Mouse (Mus musculus): ENCODE data around the gene Vmn2r19. TPM values are rescaled to one million over a fixed set of nuclear protein-coding genes. Genes with fewer than 3 reads are reported as not detected.

Gene Vmn2r19
- polyA plus RNA-seq (2015; fragmentation: Nextera tagmentation; extraction: Ambion mirVana) = not detected in 2 replicates

DNA sequence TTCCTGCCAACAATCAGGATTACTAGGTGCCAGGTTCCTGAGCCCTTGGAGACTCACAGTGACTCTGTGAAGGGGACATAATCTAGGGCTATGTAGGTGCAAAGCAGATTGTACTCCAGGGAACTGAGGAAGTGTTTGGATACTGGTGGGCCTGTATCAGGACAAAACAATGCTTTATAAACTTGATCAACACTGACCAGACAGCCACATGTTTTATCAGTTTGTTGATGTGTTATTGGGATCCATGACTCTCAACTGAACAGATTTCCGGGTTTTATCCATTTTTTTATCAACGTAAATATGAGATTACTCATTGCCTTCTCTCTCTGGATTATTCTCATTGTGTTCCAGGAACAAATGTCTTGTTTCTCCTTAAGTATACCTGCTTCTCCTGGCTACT lies at the start of gene Vmn2r19:
Gene Vmn2r19, plus strand, starts transcription at position 301 of the 400 bp plus-strand sequence.
- WGBS = 90% methylated on average over 2 of the region's 2 CpGs
- H3K9ac ChIP-seq (ENCODE audit: low read depth, low read length) = no peak within 1 kb of the TSS
- H3K9me3 ChIP-seq (replicated peaks; ENCODE audit: control insufficient read depth, low read length, poor library complexity, severe bottlenecking) = no peaks in the 10 kb centered on the region
- H3K4me2 ChIP-seq (ENCODE audit: low read length) = no peak within 1 kb of the TSS
- no peak for ATAC-seq
- no peaks in the 10 kb centered on the region for H3K4me1 ChIP-seq (ENCODE audit: control insufficient read depth, insufficient read depth, low read length)
- H3K27ac ChIP-seq (ENCODE audit: low read length) = no peak within 1 kb of the TSS
- no peaks in the 10 kb centered on the region for H3K27me3 ChIP-seq (ENCODE audit: control insufficient read depth, insufficient read depth, low read depth, low read length)
- H3K4me3 ChIP-seq (ENCODE audit: low read depth, low read length) = no peak within 1 kb of the TSS
- H3K36me3 ChIP-seq (ENCODE audit: control insufficient read depth, insufficient read depth, low read length) = no peaks in the 10 kb centered on the region

DNA sequence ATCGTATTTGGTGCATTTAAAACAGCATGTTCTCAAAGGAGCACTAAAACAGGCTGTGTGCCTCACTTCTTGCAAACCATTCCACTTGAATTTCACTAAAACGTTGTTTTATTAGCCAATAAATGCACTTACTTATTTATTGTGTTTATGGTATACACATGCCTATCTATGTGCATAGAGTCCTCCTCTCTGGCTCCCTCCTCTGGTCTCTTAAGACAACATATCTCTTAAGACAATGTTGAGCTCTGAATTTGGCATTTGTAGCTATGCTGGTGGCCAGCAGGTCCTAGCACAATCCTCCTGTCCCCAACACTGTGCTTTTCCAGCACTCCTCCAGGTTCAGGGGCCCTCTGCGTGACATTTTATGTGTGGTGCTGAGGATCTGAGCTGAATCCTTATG lies 49.2 kb upstream of the Vmn2r19 start:
- Histone ChIP-seq H3K27me3 (ENCODE audit: control insufficient read depth, insufficient read depth, low read depth, low read length) (no peaks in the 10 kb centered on the region), H3K9me3 (replicated peaks; ENCODE audit: control insufficient read depth, low read length, poor library complexity, severe bottlenecking) (no peaks in the 10 kb centered on the region; the same call in 1 of the 2 replicates), H3K9ac (ENCODE audit: low read depth, low read length) (no peak overlapping the region), H3K36me3 (ENCODE audit: control insufficient read depth, insufficient read depth, low read length) (no peaks in the 10 kb centered on the region), H3K4me2 (ENCODE audit: low read length) (no peak overlapping the region), H3K4me1 (ENCODE audit: control insufficient read depth, insufficient read depth, low read length) (no peaks in the 10 kb centered on the region), H3K27ac (ENCODE audit: low read length) (no peak overlapping the region), H3K4me3 (ENCODE audit: low read depth, low read length) (no peak overlapping the region)
- no peak for ATAC-seq
- 80% methylated on average over 3 of the region's 3 CpGs for WGBS

DNA sequence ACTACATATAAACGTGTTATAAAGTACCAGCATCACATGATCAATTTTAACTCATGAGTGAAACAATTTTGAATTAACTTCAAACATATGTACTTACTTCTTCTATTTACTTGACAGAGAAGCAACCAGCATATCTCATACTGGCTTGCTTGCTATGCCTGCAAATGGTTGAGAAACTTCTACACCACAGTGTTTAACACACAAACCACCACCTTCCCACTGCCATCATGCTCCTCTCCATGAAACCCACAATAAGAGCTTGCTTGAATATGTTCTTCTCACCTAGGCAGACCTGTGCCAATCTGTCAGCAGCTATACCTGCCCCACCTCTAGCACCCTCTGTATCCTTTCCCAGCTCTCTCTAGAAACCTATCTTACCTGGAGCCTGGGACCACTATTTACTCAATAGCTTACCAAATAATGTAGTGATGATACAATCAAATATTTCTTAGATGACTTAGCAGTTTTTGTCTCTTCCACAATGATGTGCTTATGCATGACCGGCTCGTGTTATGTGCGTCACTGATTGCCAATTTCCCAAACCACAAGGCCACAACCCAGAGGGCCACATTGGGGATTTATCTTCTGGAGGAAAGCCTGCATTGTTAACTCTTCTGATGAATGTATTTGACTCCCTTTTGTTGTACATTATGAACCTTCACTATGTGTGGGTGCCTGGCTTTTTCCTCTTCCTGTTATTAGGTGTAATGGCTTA lies 48.1 kb upstream of the Vmn2r19 start:
- Histone ChIP-seq H3K27ac (ENCODE audit: low read length) (no peak overlapping the region), H3K9me3 (replicated peaks; ENCODE audit: control insufficient read depth, low read length, poor library complexity, severe bottlenecking) (no peaks in the 10 kb centered on the region; the same call in 1 of the 2 replicates), H3K4me1 (ENCODE audit: control insufficient read depth, insufficient read depth, low read length) (no peaks in the 10 kb centered on the region), H3K27me3 (ENCODE audit: control insufficient read depth, insufficient read depth, low read depth, low read length) (no peaks in the 10 kb centered on the region), H3K4me3 (ENCODE audit: low read depth, low read length) (no peak overlapping the region), H3K36me3 (ENCODE audit: control insufficient read depth, insufficient read depth, low read length) (no peaks in the 10 kb centered on the region), H3K9ac (ENCODE audit: low read depth, low read length) (no peak overlapping the region), H3K4me2 (ENCODE audit: low read length) (no peak overlapping the region)
- 89% methylated on average over 4 of the region's 4 CpGs for WGBS
- ATAC-seq = no peak

DNA sequence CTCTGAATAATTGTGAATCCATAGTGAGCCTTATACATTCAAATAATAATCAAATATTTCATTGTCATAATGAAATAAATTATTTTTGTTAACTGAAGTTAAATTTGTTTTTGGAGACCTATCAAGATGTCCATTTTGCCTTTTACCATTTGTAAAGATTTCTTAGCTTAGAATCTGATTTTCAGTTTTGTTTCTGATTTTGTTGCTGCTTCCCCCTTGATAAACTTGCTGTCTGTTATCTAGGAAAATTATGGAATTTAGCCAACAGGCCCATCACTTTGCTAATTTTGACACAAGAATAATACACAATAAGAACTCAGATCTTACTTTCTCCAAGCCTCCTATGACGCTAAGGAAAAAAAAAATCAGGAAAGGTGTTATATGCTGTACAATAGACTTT lies 47.3 kb upstream of the Vmn2r19 start:
- no peak overlapping the region for H3K9ac ChIP-seq (ENCODE audit: low read depth, low read length)
- WGBS = 97% methylated on average over 1 of the region's 1 CpGs
- no peak overlapping the region for H3K4me2 ChIP-seq (ENCODE audit: low read length)
- H3K27ac ChIP-seq (ENCODE audit: low read length) = no peak overlapping the region
- H3K4me1 ChIP-seq (ENCODE audit: control insufficient read depth, insufficient read depth, low read length) = no peaks in the 10 kb centered on the region
- ATAC-seq = no peak
- H3K9me3 ChIP-seq (replicated peaks; ENCODE audit: control insufficient read depth, low read length, poor library complexity, severe bottlenecking) = no peaks in the 10 kb centered on the region; the same call in 1 of the 2 replicates
- no peaks in the 10 kb centered on the region for H3K36me3 ChIP-seq (ENCODE audit: control insufficient read depth, insufficient read depth, low read length)
- H3K4me3 ChIP-seq (ENCODE audit: low read depth, low read length) = no peak overlapping the region
- no peaks in the 10 kb centered on the region for H3K27me3 ChIP-seq (ENCODE audit: control insufficient read depth, insufficient read depth, low read depth, low read length)

DNA sequence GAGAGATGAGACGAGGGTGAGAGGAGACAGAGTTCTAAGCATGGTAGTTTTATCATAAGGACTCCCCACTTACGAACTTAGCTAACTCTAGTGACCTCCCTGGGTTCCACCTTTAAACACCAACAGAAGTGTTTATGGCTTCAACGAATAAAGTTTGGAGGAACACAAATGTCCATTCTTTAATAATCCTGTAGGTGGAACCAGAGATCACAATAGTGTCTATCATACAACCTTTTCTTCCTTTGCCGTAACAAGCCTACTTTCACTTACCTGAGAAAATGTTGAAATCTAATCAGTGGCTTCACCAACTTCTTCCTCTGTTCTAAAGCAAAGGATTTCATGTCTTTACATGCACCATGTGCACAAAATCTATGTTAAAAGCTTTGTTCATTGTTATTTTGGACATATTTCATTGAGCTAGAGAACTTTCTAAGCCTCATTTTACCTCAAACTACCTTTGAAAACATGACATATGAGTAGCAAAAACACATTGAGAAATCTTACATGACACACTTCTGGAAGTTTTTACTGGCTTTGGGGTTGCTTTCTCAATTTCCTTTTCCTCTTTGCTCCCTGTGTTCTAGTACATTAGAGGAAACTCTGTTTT lies 46.5 kb upstream of the Vmn2r19 start, which contains the start of gene Clec4d:
Gene Clec4d, plus strand, starts transcription at position 557 of the 607 bp plus-strand sequence.
- Histone ChIP-seq H3K4me3 (ENCODE audit: low read depth, low read length) (no peak within 1 kb of the TSS), H3K9ac (ENCODE audit: low read depth, low read length) (no peak within 1 kb of the TSS), H3K4me2 (ENCODE audit: low read length) (no peak within 1 kb of the TSS), H3K36me3 (ENCODE audit: control insufficient read depth, insufficient read depth, low read length) (no peaks in the 10 kb centered on the region), H3K27ac (ENCODE audit: low read length) (no peak within 1 kb of the TSS), H3K9me3 (replicated peaks; ENCODE audit: control insufficient read depth, low read length, poor library complexity, severe bottlenecking) (no peaks in the 10 kb centered on the region), H3K27me3 (ENCODE audit: control insufficient read depth, insufficient read depth, low read depth, low read length) (no peaks in the 10 kb centered on the region), H3K4me1 (ENCODE audit: control insufficient read depth, insufficient read depth, low read length) (no peaks in the 10 kb centered on the region)
- 71% methylated on average over 4 of the region's 4 CpGs for WGBS
- ATAC-seq = no peak

DNA sequence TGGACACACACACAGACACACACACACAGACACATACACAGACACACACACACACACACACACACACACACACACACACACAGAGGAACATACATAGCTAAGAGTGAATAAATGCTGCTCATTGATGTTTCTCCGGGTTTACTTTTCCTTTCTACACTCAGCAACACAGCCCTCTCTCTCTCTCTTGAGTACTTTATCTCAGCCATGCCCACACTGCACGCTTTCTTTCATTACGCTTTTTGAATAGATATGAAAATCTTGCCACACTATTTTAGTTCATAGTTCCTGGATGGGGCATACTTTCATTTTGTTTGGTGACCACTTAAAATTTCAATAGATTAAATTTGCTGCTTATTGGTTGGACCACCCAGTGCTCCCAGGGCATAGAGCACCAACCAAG lies 43.9 kb upstream of the Vmn2r19 start:
- Histone ChIP-seq H3K4me1 (ENCODE audit: control insufficient read depth, insufficient read depth, low read length) (no peaks in the 10 kb centered on the region), H3K9me3 (replicated peaks; ENCODE audit: control insufficient read depth, low read length, poor library complexity, severe bottlenecking) (no peaks in the 10 kb centered on the region), H3K36me3 (ENCODE audit: control insufficient read depth, insufficient read depth, low read length) (no peaks in the 10 kb centered on the region), H3K4me3 (ENCODE audit: low read depth, low read length) (no peak overlapping the region), H3K4me2 (ENCODE audit: low read length) (no peak overlapping the region), H3K27ac (ENCODE audit: low read length) (no peak overlapping the region), H3K9ac (ENCODE audit: low read depth, low read length) (no peak overlapping the region), H3K27me3 (ENCODE audit: control insufficient read depth, insufficient read depth, low read depth, low read length) (no peaks in the 10 kb centered on the region)
- whole genome bisulfite sequencing = 90% methylated on average over 3 of the region's 3 CpGs
- no peak for ATAC-seq

DNA sequence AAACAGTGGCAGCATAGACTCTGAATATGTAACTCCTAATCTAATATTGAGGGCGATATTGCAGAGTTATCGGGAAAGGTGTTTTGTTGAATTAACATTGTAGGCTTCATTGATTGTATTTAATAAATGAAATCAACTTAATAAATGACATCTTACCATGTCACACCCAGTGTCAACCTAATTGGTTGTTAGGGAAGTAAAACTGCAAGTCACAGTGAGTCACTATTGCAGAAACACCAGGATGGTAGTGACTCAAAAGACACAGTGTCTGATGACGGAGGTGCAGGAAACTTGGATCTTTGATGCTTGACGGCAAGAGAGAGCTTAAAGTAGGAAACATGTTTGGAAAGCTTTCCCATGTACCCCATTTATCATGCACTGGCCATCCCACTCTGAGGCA lies 42.3 kb upstream of the Vmn2r19 start:
- no peaks in the 10 kb centered on the region for H3K4me1 ChIP-seq (ENCODE audit: control insufficient read depth, insufficient read depth, low read length)
- WGBS = 95% methylated on average over 4 of the region's 4 CpGs
- no peak overlapping the region for H3K27ac ChIP-seq (ENCODE audit: low read length)
- H3K27me3 ChIP-seq (ENCODE audit: control insufficient read depth, insufficient read depth, low read depth, low read length) = no peaks in the 10 kb centered on the region
- H3K4me2 ChIP-seq (ENCODE audit: low read length) = no peak overlapping the region
- no peaks in the 10 kb centered on the region for H3K9me3 ChIP-seq (replicated peaks; ENCODE audit: control insufficient read depth, low read length, poor library complexity, severe bottlenecking)
- no peak overlapping the region for H3K9ac ChIP-seq (ENCODE audit: low read depth, low read length)
- H3K4me3 ChIP-seq (ENCODE audit: low read depth, low read length) = no peak overlapping the region
- H3K36me3 ChIP-seq (ENCODE audit: control insufficient read depth, insufficient read depth, low read length) = no peaks in the 10 kb centered on the region
- no peak for ATAC-seq

DNA sequence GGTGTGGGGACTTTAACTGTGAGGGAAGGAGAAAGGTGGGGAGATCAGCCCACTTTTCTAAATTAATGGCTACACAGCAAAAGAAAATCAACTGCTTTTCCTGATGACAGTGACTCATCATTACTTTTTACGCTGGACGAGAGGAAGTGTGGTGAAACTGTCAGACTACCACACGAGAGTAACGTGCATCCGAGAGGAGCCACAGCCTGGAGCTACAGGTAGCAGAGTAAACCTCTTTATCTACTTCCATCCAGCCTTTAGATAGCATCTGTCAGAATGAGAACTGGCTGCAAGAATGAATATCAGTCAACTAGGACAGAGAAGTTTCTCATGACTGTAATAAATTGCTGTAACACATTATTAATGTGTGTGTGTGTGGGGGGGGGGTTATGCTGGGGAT lies 41.2 kb upstream of the Vmn2r19 start:
- no peak for ATAC-seq
- Histone ChIP-seq H3K4me3 (ENCODE audit: low read depth, low read length) (no peak overlapping the region), H3K4me1 (ENCODE audit: control insufficient read depth, insufficient read depth, low read length) (no peaks in the 10 kb centered on the region), H3K4me2 (ENCODE audit: low read length) (no peak overlapping the region), H3K36me3 (ENCODE audit: control insufficient read depth, insufficient read depth, low read length) (no peaks in the 10 kb centered on the region), H3K27me3 (ENCODE audit: control insufficient read depth, insufficient read depth, low read depth, low read length) (no peaks in the 10 kb centered on the region), H3K27ac (ENCODE audit: low read length) (no peak overlapping the region), H3K9ac (ENCODE audit: low read depth, low read length) (no peak overlapping the region), H3K9me3 (replicated peaks; ENCODE audit: control insufficient read depth, low read length, poor library complexity, severe bottlenecking) (no peaks in the 10 kb centered on the region)
- 89% methylated on average over 5 of the region's 5 CpGs for WGBS

DNA sequence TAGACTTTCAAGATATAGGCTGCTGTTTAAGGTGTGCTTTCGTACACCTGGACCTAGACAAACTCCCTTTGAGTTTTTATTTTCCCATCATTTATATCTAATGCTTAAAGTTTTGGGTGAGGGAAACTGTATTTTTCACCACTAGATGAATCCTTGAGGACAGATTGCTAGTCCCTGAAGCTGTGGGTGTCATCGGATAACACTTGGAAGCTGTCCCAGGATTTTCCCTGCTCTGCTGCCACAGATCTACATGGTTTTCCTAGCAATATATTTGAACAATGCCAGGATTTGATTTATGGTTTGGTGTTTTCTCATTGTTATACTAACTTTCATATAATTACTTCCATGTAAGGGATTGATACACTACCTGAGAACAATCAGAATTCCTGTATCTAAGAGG lies 28.7 kb upstream of the Vmn2r19 start:
- ATAC-seq = no peak

More for the DNA sequence above, 28.7 kb upstream of the Vmn2r19 start:
- H3K27me3 ChIP-seq (ENCODE audit: control insufficient read depth, insufficient read depth, low read depth, low read length) = no peaks in the 10 kb centered on the region
- no peak overlapping the region for H3K9ac ChIP-seq (ENCODE audit: low read depth, low read length)
- H3K4me1 ChIP-seq (ENCODE audit: control insufficient read depth, insufficient read depth, low read length) = no peaks in the 10 kb centered on the region
- 88% methylated on average over 2 of the region's 2 CpGs for WGBS
- H3K9me3 ChIP-seq (replicated peaks; ENCODE audit: control insufficient read depth, low read length, poor library complexity, severe bottlenecking) = no peaks in the 10 kb centered on the region; the same call in 1 of the 2 replicates
- H3K4me3 ChIP-seq (ENCODE audit: low read depth, low read length) = no peak overlapping the region
- H3K36me3 ChIP-seq (ENCODE audit: control insufficient read depth, insufficient read depth, low read length) = no peaks in the 10 kb centered on the region
- no peak overlapping the region for H3K4me2 ChIP-seq (ENCODE audit: low read length)
- H3K27ac ChIP-seq (ENCODE audit: low read length) = no peak overlapping the region

Data from midbrain, embryonic 16.5 days (tissue).